Mouse (Mus musculus) limb, embryonic 14.5 days (tissue): Measurements from ENCODE around the gene Cdhr2. TPM values are rescaled to one million over a fixed set of nuclear protein-coding genes. Genes with fewer than 3 reads are reported as not detected.

Experiments
- ATAC-seq: fragments of 200-750 bp; cut with Nextera tagmentation; 2 replicates; pipeline ENCODE4 v1.8.0; 2017; ENCODE audit warnings: low read depth, moderate number of reproducible peaks, moderate TSS enrichment; ENCODE audit not compliant: low FRiP score
- DNase-seq: peaks from one replicate; pipeline ENCODE4 v3.0.0-alpha.2; 2015; ENCODE audit warnings: low spot score
- H3K27ac ChIP-seq: fragments of 300-500 bp; sonication (generic); replicated peaks from 2 replicates; pipeline ENCODE4 v1.5.1; 2014; ENCODE audit warnings: low read depth, mild to moderate bottlenecking, low read length, moderate library complexity, mixed read lengths
- H3K27me3 ChIP-seq: fragments of 300-500 bp; sonication (generic); 2 replicates; pipeline ENCODE4 v1.6.1; 2014; ENCODE audit warnings: low read length, mixed read lengths; ENCODE audit not compliant: control insufficient read depth, insufficient read depth
- H3K36me3 ChIP-seq: fragments of 300-500 bp; sonication (generic); 2 replicates; pipeline ENCODE4 v1.6.1; 2014; ENCODE audit warnings: mild to moderate bottlenecking, low read length, moderate library complexity, mixed read lengths; ENCODE audit not compliant: control insufficient read depth, insufficient read depth
- H3K4me1 ChIP-seq: fragments of 300-500 bp; sonication (generic); 2 replicates; pipeline ENCODE4 v1.6.1; 2014; ENCODE audit warnings: antibody characterized with exemption, low read length, mixed read lengths; ENCODE audit not compliant: control insufficient read depth, insufficient read depth
- H3K4me2 ChIP-seq: fragments of 300-500 bp; sonication (generic); replicated peaks from 2 replicates; pipeline ENCODE4 v1.6.1; 2014; ENCODE audit warnings: low read depth, mild to moderate bottlenecking, low read length, moderate library complexity; ENCODE audit not compliant: severe bottlenecking
- H3K4me3 ChIP-seq: fragments of 300-500 bp; sonication (generic); replicated peaks from 2 replicates; pipeline ENCODE4 v1.5.1; 2014; ENCODE audit warnings: low read length
- H3K9ac ChIP-seq: fragments of 300-500 bp; sonication (generic); 2 replicates; pipeline ENCODE4 v1.6.1; 2014; ENCODE audit warnings: mild to moderate bottlenecking, low read depth, low read length, moderate library complexity; ENCODE audit not compliant: severe bottlenecking
- H3K9me3 ChIP-seq: fragments of 300-500 bp; sonication (generic); 2 replicates; pipeline ENCODE4 v1.6.1; 2016; ENCODE audit warnings: low read length; ENCODE audit not compliant: control insufficient read depth
- POLR2A ChIP-seq: fragments of 200-500 bp; IDR thresholded peaks from 2 replicates; pipeline ENCODE4 v1.8.0; 2012; ENCODE audit warnings: inconsistent platforms, mild to moderate bottlenecking, moderate library complexity, borderline replicate concordance; ENCODE audit not compliant: insufficient read depth, insufficient read length; ENCODE audit errors: extremely low read depth
- WGBS: fragments of 180-500 bp; shearing (Covaris S2); extraction: QIAGEN DNeasy Blood & Tissue Kit; methylation state at CpG from one replicate; pipeline ENCODE4 v1.1.7; 2014; 5-methylcytosine and 5-hydroxymethylcytosine counted together
- polyA plus RNA-seq, 2 experiments: library from polyadenylated mRNA; depleted of rRNA in 1 of 2; stranded (reverse) in 1 of 2; unstranded in 1 of 2; fragments of >200 nt; fragmentation: Nextera tagmentation in 1 of 2; extraction: Ambion mirVana in 1 of 2; gene quantifications; 2 replicates each; pipeline versions ENCODE4 v1.2.1 to v1.2.3; 2012 to 2014

The Cdhr2 gene
- polyA plus RNA-seq, 2 experiments: 0.06 TPM

DNA sequence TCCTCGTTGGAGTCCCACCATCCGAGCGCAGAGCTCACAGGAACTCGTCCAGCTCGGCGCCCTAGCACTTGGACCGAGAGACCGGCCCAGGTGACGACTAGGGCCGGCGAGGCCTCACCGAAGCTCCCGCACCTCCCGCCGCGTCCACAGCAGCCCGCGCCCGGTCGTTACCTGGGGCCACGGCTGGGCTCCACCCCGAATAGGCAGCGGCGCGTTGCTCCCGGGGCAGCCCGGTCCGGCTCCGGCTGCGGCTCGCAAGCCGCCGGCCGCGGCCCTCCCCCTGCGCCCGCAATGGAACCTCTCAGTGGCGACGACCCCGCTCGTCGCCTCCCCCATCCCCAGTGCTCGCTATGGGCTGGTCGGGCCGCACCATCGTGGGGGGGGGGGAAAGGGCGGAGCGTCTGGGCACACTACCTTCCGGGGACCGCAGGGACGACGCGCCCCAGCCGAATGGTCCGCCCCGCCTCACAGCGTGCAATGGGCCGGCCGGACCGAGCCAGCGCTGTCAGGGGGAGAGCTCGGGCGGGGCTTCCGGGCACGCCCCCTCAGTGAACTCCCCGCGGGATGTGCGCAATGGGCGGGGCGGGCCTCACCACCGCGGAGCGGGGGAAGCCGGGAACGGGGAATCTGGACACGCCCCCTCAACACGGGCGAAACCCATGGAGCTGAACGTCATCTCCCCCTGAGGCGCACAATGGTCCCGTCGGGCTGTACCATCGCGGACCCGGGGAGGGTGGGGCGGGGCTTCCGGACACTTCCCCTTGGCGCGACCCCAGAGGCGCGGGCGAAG, 7.5 kb upstream of the Cdhr2 start, which contains the start of gene Rnf44:
TSS of gene Rnf44 (minus strand) at position 350 of the 790 bp plus-strand sequence.
- Histone ChIP-seq H3K4me1 (peaks cover 10% of the 10 kb centered on the region), H3K36me3 (0 out of 2 replicates have a peak, but pooled peaks cover 6% of the 10 kb centered on the region), H3K4me2 (peak within 1 kb of the TSS; percentile 93), H3K4me3 (peak within 1 kb of the TSS; percentile 97), H3K27ac (peak within 1 kb of the TSS; percentile 86), H3K9me3 (no peaks in the 10 kb centered on the region), H3K9ac (peak within 1 kb of the TSS; percentile 82), H3K27me3 (no peaks in the 10 kb centered on the region)
- DNase-seq (peak; percentile 98), ATAC-seq (peak; percentile 97)
- WGBS: 0% methylated on average over 42 of the region's 92 CpGs
- peak; percentile 77; the same call in 1 of the 2 replicates for TF ChIP-seq POLR2A

DNA sequence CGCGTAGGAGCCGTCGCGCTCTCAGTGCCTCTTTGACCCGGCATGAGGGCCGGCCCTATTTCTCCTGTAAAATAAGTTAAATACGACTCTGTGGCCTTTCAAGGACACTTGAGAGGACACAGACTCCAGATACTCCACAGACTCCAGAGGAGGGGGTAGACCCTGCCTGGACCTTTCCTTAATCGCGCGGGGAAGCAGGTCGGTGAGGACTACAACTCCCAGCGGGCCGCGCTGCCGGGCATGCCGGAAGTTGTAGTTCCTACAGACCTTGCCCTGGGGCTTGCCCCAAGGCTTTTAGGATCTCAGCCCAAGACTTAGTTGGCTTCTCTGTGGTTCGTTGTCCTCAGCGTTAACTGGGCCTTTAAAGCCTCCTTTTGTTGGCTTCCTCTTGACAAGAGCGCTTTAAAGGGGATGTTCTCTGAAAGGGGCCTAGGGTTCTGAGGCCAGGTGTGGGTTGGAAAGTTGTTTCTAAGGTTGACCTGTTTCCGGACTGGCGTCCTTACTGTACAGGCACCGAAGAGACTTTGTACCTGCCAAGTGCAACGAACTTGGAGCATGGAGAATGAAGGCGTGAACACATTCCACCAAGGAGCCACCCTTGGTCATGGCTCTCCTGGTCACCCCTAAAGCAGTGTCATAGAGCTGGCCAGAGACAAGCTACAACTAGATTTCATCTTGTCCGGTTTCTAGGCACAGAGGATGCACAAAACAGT, 6.8 kb upstream of the Cdhr2 start:
- Histone ChIP-seq H3K27me3 (no peaks in the 10 kb centered on the region), H3K4me2 (peak overlapping the region; percentile 65), H3K27ac (peak overlapping the region; percentile 81), H3K4me1 (peaks cover 10% of the 10 kb centered on the region), H3K36me3 (0 out of 2 replicates have a peak, but pooled peaks cover 6% of the 10 kb centered on the region), H3K9me3 (no peaks in the 10 kb centered on the region), H3K4me3 (peak overlapping the region; percentile 97), H3K9ac (peak overlapping the region; percentile 56)
- peak; percentile 62 for ATAC-seq
- peak; percentile 89 for DNase-seq
- TF ChIP-seq POLR2A: peak; percentile 83; the same call in 1 of the 2 replicates
- 16% methylated on average over 26 of the region's 26 CpGs for WGBS

DNA sequence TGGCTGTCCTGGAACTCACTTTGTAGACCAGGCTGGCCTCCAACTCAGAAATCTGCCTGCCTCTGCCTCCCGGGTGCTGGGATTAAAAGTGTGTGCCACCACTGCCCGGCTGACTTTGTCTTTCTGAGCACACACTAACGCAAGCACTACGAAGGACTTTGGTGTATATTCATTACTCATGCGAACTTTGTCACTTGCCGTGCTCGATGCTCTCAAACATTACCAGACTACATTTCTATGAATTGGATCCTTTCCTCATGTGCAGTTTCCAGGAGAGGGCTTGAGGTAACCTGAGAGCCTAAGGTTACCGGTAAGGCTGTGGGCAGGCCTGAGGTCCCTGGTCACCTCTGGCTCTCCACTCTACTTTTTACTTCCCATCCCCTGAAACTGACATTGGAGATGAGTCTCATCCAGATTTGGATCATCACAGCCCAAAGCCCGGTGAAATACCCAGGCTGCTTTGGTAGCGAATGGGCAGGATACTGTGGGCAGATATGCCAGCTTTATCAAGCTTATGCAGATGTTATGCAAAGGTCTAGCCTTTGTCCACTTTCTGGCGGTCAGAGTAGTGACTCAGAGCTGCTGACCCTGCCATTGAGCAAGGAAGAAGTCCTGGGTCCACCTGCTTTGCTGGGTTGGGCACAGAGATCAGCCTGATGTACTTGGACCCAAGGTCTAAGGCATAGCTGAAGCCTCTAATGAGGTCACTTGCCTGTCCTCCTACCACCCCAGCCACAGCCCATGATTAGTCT, 5.6 kb upstream of the Cdhr2 start:
- TF ChIP-seq POLR2A: no peak
- Histone ChIP-seq H3K27ac (no peak overlapping the region), H3K4me2 (no peak overlapping the region), H3K36me3 (0 out of 2 replicates have a peak, but pooled peaks cover 6% of the 10 kb centered on the region), H3K9ac (no peak overlapping the region), H3K4me1 (peaks cover 10% of the 10 kb centered on the region), H3K4me3 (no peak overlapping the region), H3K27me3 (no peaks in the 10 kb centered on the region), H3K9me3 (no peaks in the 10 kb centered on the region)
- no peak for ATAC-seq
- 92% methylated on average over 11 of the region's 11 CpGs for WGBS
- DNase-seq: no peak

DNA sequence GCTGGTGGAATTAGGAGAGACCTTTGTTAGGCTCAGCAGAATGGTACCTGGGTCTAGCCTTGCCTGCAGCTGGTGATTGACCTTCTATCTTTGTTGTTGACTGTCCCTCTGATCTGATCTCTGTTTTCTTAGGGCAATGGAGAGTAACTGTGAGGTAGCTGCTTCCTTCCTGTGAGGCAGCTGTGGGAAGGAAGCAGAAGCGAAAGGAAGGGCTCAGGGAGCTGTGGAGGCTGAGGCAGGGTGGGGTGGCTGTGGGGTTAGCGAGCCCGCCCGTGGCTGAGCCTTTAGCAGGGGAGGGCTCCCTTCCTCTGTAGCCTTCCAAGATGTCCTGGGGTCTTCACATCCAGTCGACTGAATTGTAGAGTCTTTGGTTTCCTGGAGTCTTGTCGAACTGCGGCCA, 1.2 kb downstream of the Cdhr2 start:
- TF ChIP-seq POLR2A: no peak
- Histone ChIP-seq H3K4me2 (no peak overlapping the region), H3K27ac (no peak overlapping the region), H3K4me3 (no peak overlapping the region), H3K9me3 (no peaks in the 10 kb centered on the region), H3K9ac (no peak overlapping the region), H3K27me3 (no peaks in the 10 kb centered on the region), H3K36me3 (no peaks in the 10 kb centered on the region), H3K4me1 (no peaks in the 10 kb centered on the region)
- no peak for ATAC-seq
- DNase-seq: no peak
- WGBS: 61% methylated on average over 7 of the region's 7 CpGs

DNA sequence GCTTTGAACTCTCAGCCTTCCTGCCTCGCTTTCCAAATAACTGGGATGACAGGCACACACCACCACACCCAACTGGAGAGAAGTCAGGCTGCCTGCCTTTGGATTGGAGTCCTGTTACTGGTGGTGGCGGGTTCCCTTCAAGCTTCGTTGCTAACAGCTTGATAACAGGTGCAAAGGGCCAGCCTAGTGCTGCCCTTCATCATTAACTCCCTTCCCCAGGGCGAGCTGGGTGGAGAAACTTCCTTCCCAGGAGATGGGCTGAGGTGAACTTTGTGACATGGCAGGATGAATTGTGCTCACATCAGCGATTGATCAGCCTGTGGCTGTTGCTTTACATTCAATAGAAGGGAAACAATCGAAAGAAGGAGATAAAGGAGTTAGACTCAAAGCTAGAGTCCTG, 3.6 kb downstream of the Cdhr2 start:
- no peak overlapping the region for H3K4me2 ChIP-seq
- H3K9ac ChIP-seq: no peak overlapping the region
- no peak for DNase-seq
- WGBS: 47% methylated on average over 6 of the region's 6 CpGs
- H3K27ac ChIP-seq: no peak overlapping the region
- H3K4me3 ChIP-seq: no peak overlapping the region
- ATAC-seq: no peak
- H3K9me3 ChIP-seq: no peaks in the 10 kb centered on the region
- no peak for TF ChIP-seq POLR2A
- no peaks in the 10 kb centered on the region for H3K36me3 ChIP-seq
- H3K4me1 ChIP-seq: no peaks in the 10 kb centered on the region
- H3K27me3 ChIP-seq: no peaks in the 10 kb centered on the region
